Mouse (Mus musculus) hindbrain, embryonic 13.5 days (tissue): ENCODE measurements around the gene Hspd1. TPM values are rescaled to one million over a fixed set of nuclear protein-coding genes. Genes with fewer than 3 reads are reported as not detected.
"Not testable (repeated sequence)": the region's sequence is repeated elsewhere in the genome, so short reads cannot be mapped to it uniquely, and the experiment has no call there.

Experiments
- ATAC-seq: fragments of 200-750 bp; cut with Nextera tagmentation; 2 replicates; pipeline ENCODE4 v1.8.0; 2017; ENCODE audit warnings: moderate TSS enrichment; ENCODE audit not compliant: low FRiP score
- H3K27ac ChIP-seq: fragments of 300-500 bp; sonication (generic); 2 replicates; pipeline ENCODE4 v1.5.1; 2015; ENCODE audit warnings: inconsistent platforms, mild to moderate bottlenecking, moderate library complexity
- H3K27me3 ChIP-seq: fragments of 300-500 bp; sonication (generic); 2 replicates; pipeline ENCODE4 v1.6.1; 2015; ENCODE audit warnings: mild to moderate bottlenecking, inconsistent platforms
- H3K36me3 ChIP-seq: fragments of 300-500 bp; sonication (generic); 2 replicates; pipeline ENCODE4 v1.6.1; 2015; ENCODE audit warnings: mild to moderate bottlenecking, inconsistent platforms
- H3K4me1 ChIP-seq: fragments of 300-500 bp; sonication (generic); replicated peaks from 2 replicates; pipeline ENCODE4 v1.6.1; 2015; ENCODE audit warnings: inconsistent platforms
- H3K4me2 ChIP-seq: fragments of 300-500 bp; sonication (generic); 2 replicates; pipeline ENCODE4 v1.6.1; 2015; ENCODE audit warnings: inconsistent platforms, mild to moderate bottlenecking, moderate library complexity
- H3K4me3 ChIP-seq: fragments of 300-500 bp; sonication (generic); 2 replicates; pipeline ENCODE4 v1.5.1; 2015; ENCODE audit warnings: mild to moderate bottlenecking, inconsistent platforms
- H3K9ac ChIP-seq: fragments of 300-500 bp; sonication (generic); 2 replicates; pipeline ENCODE4 v1.6.1; 2015; ENCODE audit warnings: mild to moderate bottlenecking, inconsistent platforms
- H3K9me3 ChIP-seq: fragments of 300-500 bp; sonication (generic); 2 replicates; pipeline ENCODE4 v1.6.1; 2016; ENCODE audit warnings: inconsistent platforms
- WGBS: fragments of 180-500 bp; shearing (Covaris S2); methylation state at CpG from one replicate; pipeline ENCODE4 v1.1.7; 2015; 5-methylcytosine and 5-hydroxymethylcytosine counted together
- polyA plus RNA-seq: library from polyadenylated mRNA; unstranded; fragments of >200 nt; fragmentation: Nextera tagmentation; extraction: Ambion mirVana; gene quantifications from 2 replicates; pipeline ENCODE4 v1.2.1, GENCODE M21; 2015

Hspd1 gene
- 287 and 288 TPM in 2 replicates for polyA plus RNA-seq

GRCm38 (mm10) chr1:55087932-55088610 is at the start of gene Hspd1, which contains the start of gene Hspe1:
Hspd1 (minus strand) TSS chr1:55088243.
Hspe1 (plus strand) TSS chr1:55088132.
- H3K9me3 ChIP-seq = no peaks in the 10 kb centered on the region
- H3K36me3 ChIP-seq = peaks cover 36% of the 10 kb centered on the region
- peaks cover 46% of the 10 kb centered on the region for H3K4me1 ChIP-seq
- under 1% methylated on average over 70 of the region's 76 CpGs for WGBS
- peak; percentile 96 for ATAC-seq
- H3K9ac ChIP-seq = peak within 1 kb of the TSS; percentile 93
- no peaks in the 10 kb centered on the region for H3K27me3 ChIP-seq
- H3K4me3 ChIP-seq = peak within 1 kb of the TSS; percentile 94
- peak within 1 kb of the TSS; percentile 96 for H3K27ac ChIP-seq
- H3K4me2 ChIP-seq = peak within 1 kb of the TSS; percentile 95

GRCm38 (mm10) chr1:55135846-55136245 is 47.8 kb upstream of the Hspd1 start:
- no peak overlapping the region for H3K27ac ChIP-seq
- H3K9me3 ChIP-seq = no peaks in the 10 kb centered on the region
- H3K36me3 ChIP-seq = peaks cover 30% of the 10 kb centered on the region
- no peak for ATAC-seq
- H3K9ac ChIP-seq = no peak overlapping the region
- no peaks in the 10 kb centered on the region for H3K27me3 ChIP-seq
- H3K4me2 ChIP-seq = no peak overlapping the region
- H3K4me3 ChIP-seq = no peak overlapping the region
- WGBS = 100% methylated on average over 1 of the region's 1 CpGs
- peaks cover 23% of the 10 kb centered on the region for H3K4me1 ChIP-seq

- H3K4me3 ChIP-seq = no peak overlapping the region
- no peaks in the 10 kb centered on the region for H3K9me3 ChIP-seq
- ATAC-seq = no peak
- WGBS = 100% methylated on average over 3 of the region's 3 CpGs
- peaks cover 17% of the 10 kb centered on the region for H3K36me3 ChIP-seq
- no peak overlapping the region for H3K4me2 ChIP-seq
- H3K9ac ChIP-seq = no peak overlapping the region
- no peaks in the 10 kb centered on the region for H3K27me3 ChIP-seq
- H3K4me1 ChIP-seq = peaks cover 23% of the 10 kb centered on the region
- no peak overlapping the region for H3K27ac ChIP-seq
Observed at GRCm38 (mm10) chr1:55134301-55134700, 46.3 kb upstream of the Hspd1 start.

GRCm38 (mm10) chr1:55133173-55133572 is 45.1 kb upstream of the Hspd1 start:
- WGBS = 76% methylated on average over 2 of the region's 2 CpGs
- Histone ChIP-seq H3K4me3 (no peak overlapping the region), H3K4me1 (peaks cover 23% of the 10 kb centered on the region), H3K36me3 (peaks cover 11% of the 10 kb centered on the region), H3K4me2 (peak overlapping the region; percentile 21; the same call in 1 of the 2 replicates), H3K27me3 (no peaks in the 10 kb centered on the region), H3K27ac (no peak overlapping the region), H3K9me3 (no peaks in the 10 kb centered on the region), H3K9ac (no peak overlapping the region)
- no peak for ATAC-seq

- H3K4me2 ChIP-seq = peak overlapping the region; percentile 74
- ATAC-seq = no peak
Observed at GRCm38 (mm10) chr1:55132308-55132707, 44.3 kb upstream of the Hspd1 start.

GRCm38 (mm10) chr1:55131424-55132014 is 43.5 kb upstream of the Hspd1 start:
- ATAC-seq = no peak; the same call in 1 of the 2 replicates
- Histone ChIP-seq H3K4me3 (peak overlapping the region; percentile 93), H3K9me3 (no peaks in the 10 kb centered on the region), H3K9ac (peak overlapping the region; percentile 98), H3K4me2 (peak overlapping the region; percentile 74), H3K36me3 (peaks cover 7% of the 10 kb centered on the region; the same call in 1 of the 2 replicates), H3K27ac (peak overlapping the region; percentile 98), H3K4me1 (peaks cover 23% of the 10 kb centered on the region), H3K27me3 (no peaks in the 10 kb centered on the region)
- under 1% methylated on average over 41 of the region's 47 CpGs for WGBS

More at GRCm38 (mm10) chr1:55132308-55132707, 44.3 kb upstream of the Hspd1 start:
- H3K4me1 ChIP-seq = peaks cover 23% of the 10 kb centered on the region
- no peaks in the 10 kb centered on the region for H3K9me3 ChIP-seq
- peaks cover 7% of the 10 kb centered on the region; the same call in 1 of the 2 replicates for H3K36me3 ChIP-seq
- H3K27ac ChIP-seq = no peak overlapping the region
- H3K4me3 ChIP-seq = peak overlapping the region; percentile 93
- 79% methylated on average over 4 of the region's 4 CpGs for WGBS
- H3K9ac ChIP-seq = peak overlapping the region; percentile 98
- no peaks in the 10 kb centered on the region for H3K27me3 ChIP-seq

GRCm38 (mm10) chr1:55130943-55131401 is 42.9 kb upstream of the Hspd1 start, which contains the start of gene Mob4:
Mob4 (plus strand) TSS chr1:55131231.
- Histone ChIP-seq H3K27ac (peak within 1 kb of the TSS; percentile 98), H3K27me3 (no peaks in the 10 kb centered on the region), H3K4me3 (peak within 1 kb of the TSS; percentile 93), H3K9me3 (no peaks in the 10 kb centered on the region), H3K4me2 (peak within 1 kb of the TSS; percentile 74), H3K4me1 (peaks cover 23% of the 10 kb centered on the region), H3K9ac (peak within 1 kb of the TSS; percentile 98), H3K36me3 (peaks cover 7% of the 10 kb centered on the region; the same call in 1 of the 2 replicates)
- ATAC-seq = peak; percentile 98
- under 1% methylated on average over 41 of the region's 42 CpGs for WGBS

- ATAC-seq = no peak
- Histone ChIP-seq H3K4me1 (peaks cover 23% of the 10 kb centered on the region), H3K4me3 (peak overlapping the region; percentile 93), H3K9ac (peak overlapping the region; percentile 98), H3K4me2 (peak overlapping the region; percentile 59), H3K27me3 (no peaks in the 10 kb centered on the region), H3K36me3 (peaks cover 2% of the 10 kb centered on the region; the same call in 1 of the 2 replicates), H3K9me3 (no peaks in the 10 kb centered on the region), H3K27ac (peak overlapping the region; percentile 98)
- WGBS = 74% methylated on average over 10 of the region's 10 CpGs
Observed at GRCm38 (mm10) chr1:55130190-55130916, 42.3 kb upstream of the Hspd1 start.

- no peak for ATAC-seq
- Histone ChIP-seq H3K4me3 (no peak overlapping the region), H3K4me1 (peaks cover 23% of the 10 kb centered on the region), H3K36me3 (0 out of 2 replicates have a peak, but pooled peaks cover 2% of the 10 kb centered on the region), H3K4me2 (no peak overlapping the region), H3K9ac (no peak overlapping the region), H3K27ac (no peak overlapping the region), H3K27me3 (no peaks in the 10 kb centered on the region), H3K9me3 (no peaks in the 10 kb centered on the region)
- WGBS = 88% methylated on average over 5 of the region's 5 CpGs
Observed at GRCm38 (mm10) chr1:55129716-55130115, 41.7 kb upstream of the Hspd1 start.

GRCm38 (mm10) chr1:55124136-55124535 is 36.1 kb upstream of the Hspd1 start:
- not testable (repeated sequence) for H3K4me2 ChIP-seq, ATAC-seq, H3K9ac ChIP-seq, H3K36me3 ChIP-seq, H3K4me1 ChIP-seq, H3K27ac ChIP-seq, H3K27me3 ChIP-seq, H3K4me3 ChIP-seq, H3K9me3 ChIP-seq
- 98% methylated on average over 2 of the region's 2 CpGs for WGBS

- no peak overlapping the region for H3K27ac ChIP-seq
- no peak overlapping the region for H3K4me3 ChIP-seq
- no peak overlapping the region for H3K9ac ChIP-seq
- H3K36me3 ChIP-seq = no peaks in the 10 kb centered on the region
- WGBS = 96% methylated on average over 2 of the region's 2 CpGs
- H3K4me1 ChIP-seq = no peaks in the 10 kb centered on the region
- no peaks in the 10 kb centered on the region for H3K27me3 ChIP-seq
- no peak overlapping the region for H3K4me2 ChIP-seq
- H3K9me3 ChIP-seq = no peaks in the 10 kb centered on the region
- no peak for ATAC-seq
Observed at GRCm38 (mm10) chr1:55123561-55123960, 35.5 kb upstream of the Hspd1 start.

GRCm38 (mm10) chr1:55123046-55123445 is 35.0 kb upstream of the Hspd1 start:
- WGBS = 89% methylated on average over 5 of the region's 5 CpGs

More at GRCm38 (mm10) chr1:55123046-55123445, 35.0 kb upstream of the Hspd1 start:
- no peak for ATAC-seq
- no peak overlapping the region for H3K4me2 ChIP-seq
- no peak overlapping the region for H3K27ac ChIP-seq
- H3K27me3 ChIP-seq = no peaks in the 10 kb centered on the region
- no peak overlapping the region for H3K9ac ChIP-seq
- H3K4me1 ChIP-seq = no peaks in the 10 kb centered on the region
- H3K9me3 ChIP-seq = no peaks in the 10 kb centered on the region
- H3K4me3 ChIP-seq = no peak overlapping the region
- H3K36me3 ChIP-seq = no peaks in the 10 kb centered on the region
